Mouse (Mus musculus) olfactory bulb, adult 2 months (tissue): ENCODE results near the gene Hoxc8.

Experiments used
- CTCF ChIP-seq: fragments of 200-500 bp; IDR thresholded peaks from 2 replicates; pipeline ENCODE4 v1.5.1; 2012; ENCODE audit warnings: low read depth, mild to moderate bottlenecking, low read length, moderate library complexity; ENCODE audit not compliant: insufficient read depth
- POLR2A ChIP-seq: fragments of 200-500 bp; IDR thresholded peaks from 2 replicates; pipeline ENCODE4 v1.6.1; 2012; ENCODE audit warnings: mild to moderate bottlenecking, low read depth, low read length, moderate library complexity; ENCODE audit not compliant: insufficient read depth

DNA sequence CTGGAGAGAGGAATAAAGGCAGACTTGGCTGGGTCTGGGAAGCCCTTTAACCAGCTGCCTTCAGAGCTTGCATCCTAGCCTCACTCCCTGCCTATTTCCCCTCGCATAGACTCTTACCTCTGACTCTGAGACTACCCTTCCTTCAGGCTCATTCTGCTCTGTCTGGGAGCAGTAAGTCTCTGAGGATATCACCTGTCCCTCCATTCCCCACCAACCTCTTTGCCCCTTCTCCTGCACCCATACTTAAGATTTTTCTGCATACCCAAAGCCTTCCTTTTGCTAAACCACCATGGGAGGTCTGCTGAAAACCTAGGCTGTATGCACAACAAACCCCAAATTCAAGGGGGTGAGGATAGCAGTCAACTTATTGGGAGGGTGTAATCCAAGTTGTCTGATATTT lies 10.5 kb upstream of the Hoxc8 start:
- TF ChIP-seq POLR2A (no peak), CTCF (no peak)
